Mouse (Mus musculus) mature B cell (primary cell): ENCODE results near the gene Acsbg1.
"Not testable (repeated sequence)": the region's sequence is repeated elsewhere in the genome, so short reads cannot be mapped to it uniquely, and the experiment has no call there.

Experiments
- in situ Hi-C: fragments of 300-500 bp; cut with MboI; formaldehyde crosslinking; loops from 2 replicates; pipeline ENCODE4 v1.14.3; 2019

Acsbg1 gene

GRCm38 (mm10) chr9:54661605-54662377, at the start of gene Acsbg1:
Acsbg1 (minus strand) TSS chr9:54661870.
- in situ Hi-C loops = no loop called here

DNA sequence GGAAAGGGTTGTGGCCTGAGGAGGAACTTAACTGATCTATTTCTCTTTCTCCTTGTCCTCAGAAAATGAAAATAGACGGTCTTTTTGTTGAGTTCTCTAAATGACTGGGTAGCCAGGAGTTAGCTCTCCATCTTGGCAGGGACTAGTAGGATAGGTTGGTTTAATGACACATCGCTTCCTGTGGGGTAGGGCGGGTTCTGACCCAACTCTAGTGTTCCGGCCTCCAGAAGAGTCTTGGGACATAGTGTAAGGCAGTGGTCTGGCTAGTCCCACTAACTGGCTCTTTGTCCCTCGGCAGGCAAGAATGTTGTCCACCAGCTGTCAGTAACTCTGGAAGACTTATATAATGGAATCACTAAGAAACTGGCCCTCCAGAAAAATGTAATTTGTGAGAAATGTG, 46.4 kb upstream of the Acsbg1 start:
- in situ Hi-C loops = no loop called here

GRCm38 (mm10) chr9:54707288-54707999, 45.8 kb upstream of the Acsbg1 start:
- in situ Hi-C loops = no loop called here

- in situ Hi-C loops = no loop called here
Measured at GRCm38 (mm10) chr9:54705561-54705960, 43.9 kb upstream of the Acsbg1 start.

- in situ Hi-C loops = no loop called here
Measured at GRCm38 (mm10) chr9:54704361-54704760, 42.7 kb upstream of the Acsbg1 start.

- in situ Hi-C loops = no loop called here
Measured at GRCm38 (mm10) chr9:54702581-54702980, 40.9 kb upstream of the Acsbg1 start.

GRCm38 (mm10) chr9:54700746-54701145, 39.1 kb upstream of the Acsbg1 start:
- in situ Hi-C loops = no loop called here

DNA sequence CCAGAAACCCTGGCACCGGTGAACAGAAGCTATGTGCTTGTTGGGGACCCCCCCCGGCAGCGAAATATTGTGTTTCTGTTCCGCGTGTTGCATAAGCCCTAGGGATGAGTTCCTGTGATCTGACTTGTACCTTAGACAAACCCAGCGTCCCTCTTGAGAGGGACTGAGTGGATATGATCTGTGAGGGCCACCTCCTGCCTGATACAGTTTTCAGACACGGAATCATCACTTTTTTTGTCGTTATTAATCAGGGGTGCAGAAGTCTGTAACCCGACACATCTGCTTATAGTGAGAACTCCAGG, 38.5 kb upstream of the Acsbg1 start:
- in situ Hi-C loops = no loop called here

DNA sequence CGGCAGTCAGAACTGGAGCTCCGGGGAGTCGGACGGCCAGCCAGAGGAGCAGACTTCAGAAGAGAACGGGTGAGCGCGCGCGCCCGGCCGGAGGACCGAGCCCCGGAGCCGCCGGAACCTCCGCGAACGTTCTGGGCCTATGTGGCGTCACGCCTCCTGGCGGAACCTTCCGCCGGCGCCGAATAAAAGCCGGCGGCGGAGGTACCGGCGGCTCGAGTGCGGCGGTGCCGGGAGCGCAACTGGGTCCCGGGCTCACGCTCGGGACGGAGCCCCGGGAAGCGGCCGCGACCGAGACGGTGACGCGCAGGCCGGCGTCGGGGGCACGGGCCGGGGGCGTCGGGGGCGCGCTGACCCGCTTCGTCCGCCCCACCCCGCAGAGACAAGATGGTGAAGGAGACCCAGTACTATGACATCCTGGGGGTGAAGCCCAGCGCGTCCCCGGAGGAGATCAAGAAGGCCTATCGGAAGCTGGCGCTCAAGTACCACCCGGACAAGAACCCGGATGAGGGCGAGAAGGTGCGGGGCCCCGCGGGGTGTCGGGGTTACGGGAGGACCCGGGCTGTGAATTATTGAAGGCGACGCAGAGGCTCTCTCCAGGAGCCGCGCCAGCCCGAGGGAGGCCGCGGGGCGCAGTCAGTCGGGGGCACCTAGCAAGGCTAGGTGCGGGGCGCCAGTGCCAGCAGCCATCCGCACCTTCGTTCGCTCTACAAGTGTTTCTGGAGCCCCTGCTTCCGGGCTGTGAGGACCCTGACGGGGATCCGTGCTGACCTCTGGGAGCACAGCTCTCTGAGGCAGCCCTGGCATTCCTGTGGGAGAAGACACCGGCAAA, 37.9 kb upstream of the Acsbg1 start:
- in situ Hi-C loops = no loop called here

DNA sequence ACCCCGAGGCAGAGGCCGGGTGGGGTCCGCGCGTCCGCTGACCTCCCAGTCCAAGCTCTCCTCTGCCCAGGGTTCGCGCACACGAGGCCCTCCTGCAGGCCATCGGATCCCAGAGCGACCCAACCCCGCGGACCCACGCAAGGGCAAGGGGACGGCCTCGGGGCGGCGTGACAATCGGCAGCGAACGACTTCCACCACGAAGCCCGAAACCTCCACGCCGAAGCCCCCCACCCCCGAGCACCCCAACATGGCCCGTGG, 37.3 kb upstream of the Acsbg1 start:
- in situ Hi-C loops = no loop called here

DNA sequence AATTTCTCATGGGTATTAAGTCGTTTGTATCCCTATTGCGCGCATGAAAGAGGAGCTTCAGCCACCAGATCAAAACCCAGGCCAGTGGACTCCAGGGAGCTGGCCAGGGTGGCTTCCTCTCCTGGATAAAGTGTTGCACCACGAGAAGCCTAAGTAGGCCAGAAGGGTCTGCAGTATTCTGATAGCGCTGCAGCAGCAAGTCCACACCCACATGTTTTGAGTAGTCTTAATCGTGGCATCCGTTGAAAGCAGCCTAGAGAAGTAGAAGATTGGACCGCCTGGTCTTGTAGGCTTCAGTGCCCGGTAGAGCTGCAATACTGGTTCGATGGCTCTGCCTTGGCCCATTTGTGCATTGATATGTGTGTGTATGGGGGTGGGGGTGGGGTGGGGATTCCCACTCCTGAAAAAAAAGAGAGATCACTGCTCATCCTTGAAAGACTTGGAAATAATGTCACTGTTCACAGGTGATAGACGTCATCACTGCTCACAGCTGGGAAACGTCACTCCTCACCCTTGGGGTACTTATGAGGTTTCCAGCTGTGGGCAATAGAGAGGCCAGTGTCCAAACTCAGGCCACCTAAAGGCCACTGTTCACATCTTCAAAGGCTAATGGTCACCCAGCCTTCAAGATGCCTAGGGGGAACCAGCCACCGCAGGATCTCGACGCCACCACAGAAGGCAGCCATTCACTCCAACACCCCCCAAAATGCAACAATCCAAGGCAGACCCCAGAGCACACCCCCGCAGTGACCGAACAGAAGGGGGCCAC, 36.8 kb upstream of the Acsbg1 start, which contains the start of gene Dnaja4:
Gene Dnaja4 (plus strand): TSS at position 556 of the 769 bp plus-strand sequence.
- in situ Hi-C loops = no loop called here

DNA sequence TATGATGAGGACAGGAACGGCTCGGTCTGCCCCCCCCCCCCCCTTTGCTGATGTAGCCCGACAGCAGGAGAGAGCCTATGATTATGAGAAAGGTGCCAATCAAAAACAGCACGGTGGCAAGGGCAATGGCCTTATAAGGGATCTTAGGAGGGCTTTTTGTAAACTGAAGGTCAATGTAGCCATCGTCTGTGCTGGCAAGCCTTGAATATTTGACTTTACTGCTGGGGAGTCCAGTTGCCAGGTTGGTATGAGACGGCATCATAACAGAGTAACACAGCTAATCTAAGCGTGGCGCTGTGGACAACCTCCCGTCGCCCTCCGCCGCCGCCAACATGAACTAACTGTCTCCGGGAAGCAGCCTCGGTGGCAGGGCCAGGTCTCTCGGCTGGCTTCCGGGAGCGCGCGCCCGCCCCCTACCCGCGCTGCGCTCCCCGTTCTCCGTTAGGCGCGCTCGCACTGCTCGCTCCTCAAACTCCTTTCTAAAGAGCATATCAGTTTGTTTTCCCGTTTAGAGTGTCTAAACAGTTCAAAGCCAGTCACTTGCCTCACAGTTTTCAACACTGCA, 29.7 kb upstream of the Acsbg1 start:
- in situ Hi-C loops = not testable (repeated sequence)

GRCm38 (mm10) chr9:54690697-54691096, 29.0 kb upstream of the Acsbg1 start:
- in situ Hi-C loops = not testable (repeated sequence)

DNA sequence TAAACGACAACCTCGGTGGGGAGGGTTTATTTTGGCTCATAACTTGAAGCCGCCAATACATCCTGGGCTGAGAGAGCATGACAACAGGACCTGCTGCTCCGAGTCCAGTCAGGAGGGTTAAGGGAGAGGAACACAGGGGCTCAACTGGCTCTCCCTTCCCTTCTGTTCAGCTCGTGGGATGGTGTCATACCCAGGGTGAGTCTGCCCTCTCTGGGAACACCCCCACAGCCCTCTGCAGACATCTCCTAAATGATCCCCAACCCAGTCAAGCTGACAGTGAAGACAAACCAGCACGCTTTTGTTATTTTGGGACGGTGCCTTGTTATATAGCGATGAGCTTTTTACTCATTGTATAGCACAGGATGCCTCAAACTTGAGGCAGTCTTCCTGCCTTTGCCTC, 27.8 kb upstream of the Acsbg1 start:
- in situ Hi-C loops = no loop called here

GRCm38 (mm10) chr9:54687246-54688236, 25.9 kb upstream of the Acsbg1 start:
- in situ Hi-C loops = no loop called here

- in situ Hi-C loops = no loop called here
Measured at GRCm38 (mm10) chr9:54683814-54684605, 22.3 kb upstream of the Acsbg1 start.

DNA sequence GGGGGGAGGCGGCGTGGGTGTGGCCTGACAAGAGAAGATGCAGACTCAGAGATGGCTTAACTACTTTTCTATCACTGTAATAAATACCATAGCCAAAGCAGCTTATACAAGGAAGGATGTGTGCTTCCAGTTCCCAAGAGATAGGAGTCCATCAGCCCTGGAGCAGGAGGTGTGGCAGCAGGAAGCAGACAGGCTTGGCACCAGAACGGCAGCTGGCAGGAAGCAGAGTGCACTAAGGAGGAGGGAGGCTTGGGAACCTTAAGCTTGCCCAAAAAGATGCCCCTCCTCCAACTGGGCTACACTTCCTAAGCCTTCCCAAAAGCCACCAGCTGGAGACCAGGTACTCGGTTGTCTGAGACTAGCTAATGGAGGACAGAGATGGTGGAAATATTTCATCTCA, 21.2 kb upstream of the Acsbg1 start:
- in situ Hi-C loops = no loop called here

- in situ Hi-C loops = no loop called here
Measured at GRCm38 (mm10) chr9:54676531-54676986, 14.9 kb upstream of the Acsbg1 start.

- in situ Hi-C loops = no loop called here
Measured at GRCm38 (mm10) chr9:54673887-54674286, 12.2 kb upstream of the Acsbg1 start.

DNA sequence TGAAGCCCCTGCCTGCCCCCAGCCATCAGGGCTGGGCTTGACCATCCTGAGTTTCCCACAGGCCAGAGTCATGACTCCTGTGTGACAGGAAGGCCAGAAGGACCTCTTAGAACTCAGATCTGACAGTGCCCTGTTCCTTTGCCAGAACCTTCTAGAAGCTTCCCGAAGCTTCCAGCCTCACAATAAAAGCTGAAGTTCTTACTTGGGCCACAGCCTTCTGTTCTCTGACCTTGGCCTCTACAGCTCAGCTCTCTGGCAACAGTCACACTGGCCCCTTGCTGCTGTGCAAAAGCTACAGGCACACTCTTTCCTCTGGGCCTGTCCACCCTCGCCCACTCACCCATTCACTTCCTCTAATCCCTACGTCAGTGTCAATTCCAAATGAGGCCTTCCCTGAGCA, 10.3 kb upstream of the Acsbg1 start:
- in situ Hi-C loops = no loop called here
